Mouse (Mus musculus): ENCODE measurements around the gene Zpbp. TPM values are rescaled to one million over a fixed set of nuclear protein-coding genes. Genes with fewer than 3 reads are reported as not detected.

Zpbp gene
- polyA plus RNA-seq (2014; fragmentation: Illumina TruSeq; extraction: RNeasy Lipid Tissue Mini Kit (QIAGEN cat#74804); ENCODE audit: low read depth, low replicate concordance), result 0.08 TPM

GRCm38 (mm10) chr11:11461635-11462560 lies at the start of gene Zpbp, which contains the start of gene Spata48:
Zpbp (minus strand) TSS chr11:11462408.
Spata48 (plus strand) TSS chr11:11462094.

Other genes with a start within 250 kb of the Zpbp start
- not detected for gene Spata48, start 314 bp downstream of the Zpbp start, polyA plus RNA-seq (2014; fragmentation: Illumina TruSeq; extraction: RNeasy Lipid Tissue Mini Kit (QIAGEN cat#74804); ENCODE audit: low read depth, low replicate concordance)
- not detected for gene 4930512M02Rik, start 165.4 kb upstream of the Zpbp start, polyA plus RNA-seq (2014; fragmentation: Illumina TruSeq; extraction: RNeasy Lipid Tissue Mini Kit (QIAGEN cat#74804); ENCODE audit: low read depth, low replicate concordance)
- 2.0 TPM for gene Ikzf1, start 222.6 kb upstream of the Zpbp start, polyA plus RNA-seq (2014; fragmentation: Illumina TruSeq; extraction: RNeasy Lipid Tissue Mini Kit (QIAGEN cat#74804); ENCODE audit: low read depth, low replicate concordance)